Mouse (Mus musculus) lung, adult 2 months (tissue): ENCODE measurements around the gene Vmn1r183.
A peak's percentile ranks its signal among the peaks of the same experiment; 100 is the strongest.

Experiments used
- CTCF ChIP-seq: fragments of 200-500 bp; IDR thresholded peaks from 2 replicates; pipeline ENCODE4 v1.5.1; 2011; ENCODE audit warnings: mild to moderate bottlenecking, low read length, control low read depth; ENCODE audit not compliant: insufficient read depth
- POLR2A ChIP-seq: fragments of 200-500 bp; IDR thresholded peaks from 2 replicates; pipeline ENCODE4 v1.6.1; 2011; ENCODE audit warnings: low read depth, mild to moderate bottlenecking, control low read depth, low read length, borderline replicate concordance; ENCODE audit errors: extremely low read depth

DNA sequence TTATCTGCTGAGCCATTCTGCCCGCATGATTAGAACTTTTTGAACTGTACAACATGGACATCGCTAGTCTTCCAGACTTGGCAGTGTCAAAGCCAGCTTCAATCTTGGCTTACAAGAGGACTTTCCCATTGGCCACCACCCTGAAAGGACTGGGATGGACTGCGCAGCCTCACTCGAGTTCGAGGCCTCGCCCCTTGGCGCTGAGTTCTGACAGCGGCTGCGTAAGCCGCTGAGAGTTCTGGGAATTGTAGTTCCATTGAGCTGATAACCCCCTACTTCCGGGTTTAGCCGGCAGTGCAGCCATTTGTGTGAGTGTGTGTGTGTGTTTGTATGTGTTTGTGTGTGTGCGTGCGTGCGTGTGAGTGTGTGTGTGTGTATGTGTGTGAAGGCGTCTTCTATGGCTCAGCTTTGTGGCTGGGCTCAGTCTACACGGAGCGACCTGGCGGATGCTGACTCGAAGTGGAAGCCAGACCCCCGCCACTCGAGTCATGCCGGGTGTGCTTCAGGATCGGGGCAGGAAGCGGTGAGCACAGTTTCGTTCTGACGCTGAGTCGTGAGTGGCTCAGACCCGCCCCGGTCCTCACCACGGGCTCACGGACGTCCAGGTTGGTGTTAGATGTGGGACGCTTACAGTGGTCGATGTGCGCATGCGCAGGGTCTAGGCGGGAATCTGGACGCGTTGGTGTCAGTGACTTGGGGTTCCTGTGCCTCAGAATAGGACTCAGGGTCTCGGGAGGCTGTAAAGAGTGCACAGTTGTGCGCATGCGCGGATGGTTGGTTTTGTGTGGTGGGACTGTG lies 28.8 kb downstream of the Vmn1r183 start, which contains the start of gene Zfp180:
- no peak for TF ChIP-seq CTCF
- 0 out of 2 replicates have a peak, but pooled peaks have one; percentile 6 for TF ChIP-seq POLR2A
